ENCODE assay signal across 8 mouse cellular contexts in the genomic region with DNA sequence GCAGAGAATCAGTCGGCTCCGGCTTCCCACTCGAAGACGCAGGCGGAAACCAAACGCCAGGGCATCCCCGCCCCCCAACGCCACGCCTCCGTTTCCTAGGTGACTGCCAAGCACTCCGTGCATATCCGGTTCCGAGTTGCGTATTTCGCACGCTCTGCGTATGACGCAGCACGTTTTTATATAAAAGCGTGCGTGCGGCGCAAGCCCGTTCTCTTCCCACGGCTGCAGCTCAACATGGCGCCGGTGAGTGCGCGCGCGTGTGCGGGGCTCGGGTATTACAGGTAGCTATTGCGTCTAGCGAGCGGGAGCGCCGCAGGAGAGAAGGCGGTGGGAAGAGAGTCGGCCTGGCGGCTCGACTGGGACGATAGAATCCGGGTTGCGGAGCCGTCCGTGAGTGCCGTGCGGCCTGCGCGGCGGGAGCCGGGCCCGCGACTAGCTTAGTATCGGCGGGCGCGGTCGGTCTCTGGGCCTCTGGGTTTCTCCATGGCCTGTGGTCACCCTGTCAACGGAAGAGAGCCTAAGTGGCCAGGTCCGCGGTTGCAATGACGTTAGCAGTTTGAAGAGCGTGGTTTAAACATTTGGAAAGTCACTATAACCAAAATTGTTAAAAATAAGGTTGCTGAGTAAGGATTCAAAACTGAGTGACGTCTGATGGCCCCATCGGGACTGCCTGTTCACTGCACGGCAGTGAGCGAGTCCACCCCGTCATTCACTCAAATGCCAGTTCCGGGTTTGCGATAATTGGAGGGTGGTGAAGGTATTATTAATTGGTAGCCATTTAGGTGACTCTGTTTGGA. TPM values are rescaled to one million over a fixed set of nuclear protein-coding genes. Genes with fewer than 3 reads are reported as not detected.
DNase-seq lines count a peak whose midpoint lies in the region; ATAC-seq lines count a peak whose summit lies in the region.

A gene (plus strand): TSS at position 136 of the 797 bp plus-strand sequence.

- H3K27me3 ChIP-seq in forebrain, embryonic 14.5 days (replicated peaks; ENCODE audit: control insufficient read depth, insufficient read depth, low read length) = no peaks in the 10 kb centered on the region
- no peaks in the 10 kb centered on the region for H3K27me3 ChIP-seq in neural tube, embryonic 15.5 days (replicated peaks)

- peaks cover 9% of the 10 kb centered on the region for H3K4me1 ChIP-seq in forebrain, embryonic 14.5 days (ENCODE audit: control insufficient read depth, insufficient read depth, low read length)
- peaks cover 16% of the 10 kb centered on the region for H3K4me1 ChIP-seq in neural tube, embryonic 15.5 days

- H3K9ac ChIP-seq in forebrain, embryonic 14.5 days (ENCODE audit: low read length) = peak within 1 kb of the TSS; percentile 80
- peak within 1 kb of the TSS; percentile 93 for H3K9ac ChIP-seq in neural tube, embryonic 15.5 days (replicated peaks)

- H3K27ac ChIP-seq in forebrain, embryonic 14.5 days (ENCODE audit: low read depth, low read length) = peak within 1 kb of the TSS; percentile 82
- H3K27ac ChIP-seq in neural tube, embryonic 15.5 days (replicated peaks) = peak within 1 kb of the TSS; percentile 88

- peak within 1 kb of the TSS; percentile 83 for H3K4me3 ChIP-seq in forebrain, embryonic 14.5 days (ENCODE audit: low read depth, low read length)
- H3K4me3 ChIP-seq in neural tube, embryonic 15.5 days (replicated peaks) = peak within 1 kb of the TSS; percentile 86

- H3K36me3 ChIP-seq in forebrain, embryonic 14.5 days (ENCODE audit: control insufficient read depth, insufficient read depth, low read length) = peaks cover 22% of the 10 kb centered on the region
- H3K36me3 ChIP-seq in neural tube, embryonic 15.5 days = peaks cover 13% of the 10 kb centered on the region

- peak within 1 kb of the TSS; percentile 69 for H3K4me2 ChIP-seq in forebrain, embryonic 14.5 days (ENCODE audit: low read length)
- peak within 1 kb of the TSS; percentile 67 for H3K4me2 ChIP-seq in neural tube, embryonic 15.5 days

- DNase-seq in ES-CJ7 (ENCODE audit: low read depth, low spot score) = peak; percentile 99
- DNase-seq in cerebellum, adult 11 months = peak; percentile 94
- peak; percentile 99 for DNase-seq in forebrain, embryonic 14.5 days (ENCODE audit: low spot score)
- DNase-seq in heart, postnatal 14 days = peak; percentile 97 to 99
- DNase-seq in layer of hippocampus, adult 11-12 months (ENCODE audit: low spot score) = peak; percentile 98
- peak; percentile 99 to 100 for DNase-seq in lung, adult 18-20 months
- DNase-seq in testis, postnatal 14 days (ENCODE audit: low spot score) = peak; percentile 97

- no peaks in the 10 kb centered on the region for H3K9me3 ChIP-seq in forebrain, embryonic 14.5 days (replicated peaks; ENCODE audit: control insufficient read depth, low read length)
- H3K9me3 ChIP-seq in neural tube, embryonic 15.5 days (replicated peaks) = no peaks in the 10 kb centered on the region

- intact Hi-C loops in heart, postnatal 14 days (cut with DNase I) = loop anchor here (10.0 kb wide), 1 partner anchor 1789 kb away; a partner anchor contains a TSS

- WGBS in forebrain, embryonic 14.5 days = under 1% methylated on average over 71 of the region's 72 CpGs
- under 1% methylated on average over 72 of the region's 72 CpGs for WGBS in neural tube, embryonic 15.5 days

- peak; percentile 100 for ATAC-seq in forebrain, embryonic 14.5 days
- peak; percentile 100 for ATAC-seq in neural tube, embryonic 15.5 days (ENCODE audit: low FRiP score)

RNA-seq across cellular contexts. Expression of the gene that starts here (rescaled TPM):
- 233 and 285 TPM in 2 replicates for polyA plus RNA-seq in forebrain, embryonic 14.5 days (2014; fragmentation: Nextera tagmentation; extraction: Ambion mirVana)
- 100 to 1,000 TPM; 106 to 110 TPM for total RNA-seq in heart, postnatal 14 days (2021)
- polyA plus RNA-seq in neural tube, embryonic 15.5 days (2015; fragmentation: Nextera tagmentation; extraction: Ambion mirVana) = 252 and 266 TPM in 2 replicates

Comparison
In these comparisons a context has a peak if more than half of its experiments do, and no peak if none do; other contexts are left out.
1. Peak in every context shown above with its lines: DNase-seq, ATAC-seq, H3K4me3 ChIP-seq and H3K27ac ChIP-seq.